Mouse (Mus musculus) embryonic facial prominence, embryonic 14.5 days (tissue): ENCODE measurements around the gene Ucn2. TPM values are rescaled to one million over a fixed set of nuclear protein-coding genes. Genes with fewer than 3 reads are reported as not detected.

Source experiments
- ATAC-seq: fragments of 200-750 bp; cut with Nextera tagmentation; 2 replicates; pipeline ENCODE4 v1.8.0; 2017; ENCODE audit warnings: low read depth, moderate number of reproducible peaks, moderate TSS enrichment
- DNase-seq: peaks from one replicate; pipeline ENCODE4 v3.0.0-alpha.2; 2015; ENCODE audit warnings: low spot score
- H3K27ac ChIP-seq: fragments of 300-500 bp; sonication (generic); replicated peaks from 2 replicates; pipeline ENCODE4 v1.5.1; 2014; ENCODE audit warnings: low read depth, mild to moderate bottlenecking, low read length, moderate library complexity
- H3K27me3 ChIP-seq: fragments of 300-500 bp; sonication (generic); replicated peaks from 2 replicates; pipeline ENCODE4 v1.6.1; 2014; ENCODE audit warnings: low read length; ENCODE audit not compliant: control insufficient read depth, insufficient read depth
- H3K36me3 ChIP-seq: fragments of 300-500 bp; sonication (generic); 2 replicates; pipeline ENCODE4 v1.6.1; 2014; ENCODE audit warnings: low read length, mixed read lengths; ENCODE audit not compliant: control insufficient read depth, insufficient read depth
- H3K4me1 ChIP-seq: fragments of 300-500 bp; sonication (generic); 2 replicates; pipeline ENCODE4 v1.6.1; 2014; ENCODE audit warnings: antibody characterized with exemption, low read length; ENCODE audit not compliant: control insufficient read depth, insufficient read depth
- H3K4me2 ChIP-seq: fragments of 300-500 bp; sonication (generic); 2 replicates; pipeline ENCODE4 v1.6.1; 2014; ENCODE audit warnings: low read depth, mild to moderate bottlenecking, low read length, moderate library complexity, mixed read lengths
- H3K4me3 ChIP-seq: fragments of 300-500 bp; sonication (generic); 2 replicates; pipeline ENCODE4 v1.5.1; 2014; ENCODE audit warnings: low read depth, mild to moderate bottlenecking, low read length
- H3K9ac ChIP-seq: fragments of 300-500 bp; sonication (generic); 2 replicates; pipeline ENCODE4 v1.6.1; 2014; ENCODE audit warnings: low read depth, mild to moderate bottlenecking, low read length, moderate library complexity, mixed read lengths
- H3K9me3 ChIP-seq: fragments of 300-500 bp; sonication (generic); 2 replicates; pipeline ENCODE4 v1.6.1; 2016; ENCODE audit warnings: low read length; ENCODE audit not compliant: control insufficient read depth
- WGBS: fragments of 180-500 bp; shearing (Covaris S2); extraction: QIAGEN DNeasy Blood & Tissue Kit; methylation state at CpG from one replicate; pipeline ENCODE4 v1.1.7; 2014; 5-methylcytosine and 5-hydroxymethylcytosine counted together
- polyA plus RNA-seq: library from polyadenylated mRNA; unstranded; fragments of >200 nt; fragmentation: Nextera tagmentation; extraction: Ambion mirVana; gene quantifications from 2 replicates; pipeline ENCODE4 v1.2.1, GENCODE M21; 2014

Ucn2 gene
- 0.64 and 1.3 TPM in 2 replicates for polyA plus RNA-seq

GRCm38 (mm10) chr9:108985710-108986109 lies at the start of gene Ucn2:
TSS of gene Ucn2 (plus strand) at chr9:108986010.
- Histone ChIP-seq H3K36me3 (no peaks in the 10 kb centered on the region), H3K27ac (no peak within 1 kb of the TSS), H3K9me3 (no peaks in the 10 kb centered on the region), H3K9ac (no peak within 1 kb of the TSS), H3K4me3 (no peak within 1 kb of the TSS), H3K4me2 (no peak within 1 kb of the TSS), H3K27me3 (no peaks in the 10 kb centered on the region), H3K4me1 (peaks cover 10% of the 10 kb centered on the region)
- ATAC-seq: no peak
- DNase-seq: no peak
- WGBS: 82% methylated on average over 4 of the region's 4 CpGs

GRCm38 (mm10) chr9:108936418-108937364 lies 49.1 kb upstream of the Ucn2 start, which contains the start of gene Uqcrc1:
TSS of gene Uqcrc1 (plus strand) at chr9:108936633.
- Histone ChIP-seq H3K4me1 (0 out of 2 replicates have a peak, but pooled peaks cover 3% of the 10 kb centered on the region), H3K9ac (peak within 1 kb of the TSS; percentile 86), H3K27me3 (no peaks in the 10 kb centered on the region), H3K4me3 (peak within 1 kb of the TSS; percentile 84), H3K27ac (peak within 1 kb of the TSS; percentile 9; the same call in 1 of the 2 replicates), H3K9me3 (no peaks in the 10 kb centered on the region), H3K36me3 (peaks cover 36% of the 10 kb centered on the region), H3K4me2 (peak within 1 kb of the TSS; percentile 75)
- DNase-seq (peak; percentile 99), ATAC-seq (peak; percentile 89)
- WGBS: under 1% methylated on average over 49 of the region's 58 CpGs

DNA sequence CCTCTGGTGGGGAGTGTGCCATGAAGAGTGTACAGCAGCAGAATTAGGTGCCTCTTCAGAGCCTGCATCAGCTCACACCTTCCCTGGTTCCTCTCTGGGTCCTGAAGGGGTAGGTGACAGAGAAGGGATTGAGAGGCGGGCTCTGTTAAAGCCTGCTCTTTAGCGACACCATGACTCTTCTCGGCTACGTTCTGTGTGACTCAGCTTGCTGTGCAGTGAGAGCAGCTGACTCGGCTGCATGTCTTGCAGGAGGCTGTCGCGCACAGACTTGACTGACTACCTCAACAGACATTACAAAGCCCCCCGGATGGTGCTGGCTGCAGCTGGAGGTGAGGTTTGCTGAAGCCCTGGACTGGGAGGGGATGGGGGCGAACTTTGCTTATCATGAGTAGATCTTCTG lies 40.7 kb upstream of the Ucn2 start:
- Histone ChIP-seq H3K9ac (no peak overlapping the region), H3K9me3 (no peaks in the 10 kb centered on the region), H3K27ac (no peak overlapping the region), H3K4me2 (no peak overlapping the region), H3K4me1 (peaks cover 23% of the 10 kb centered on the region), H3K36me3 (peaks cover 93% of the 10 kb centered on the region), H3K4me3 (no peak overlapping the region), H3K27me3 (no peaks in the 10 kb centered on the region)
- 84% methylated on average over 9 of the region's 9 CpGs for WGBS
- no peak for ATAC-seq
- DNase-seq: no peak

GRCm38 (mm10) chr9:108945608-108946007 lies 40.2 kb upstream of the Ucn2 start:
- H3K4me1 ChIP-seq: peaks cover 26% of the 10 kb centered on the region
- no peaks in the 10 kb centered on the region for H3K27me3 ChIP-seq
- H3K4me2 ChIP-seq: no peak overlapping the region
- 83% methylated on average over 5 of the region's 5 CpGs for WGBS
- no peak overlapping the region for H3K4me3 ChIP-seq
- DNase-seq (no peak), ATAC-seq (no peak)
- peaks cover 93% of the 10 kb centered on the region for H3K36me3 ChIP-seq
- no peak overlapping the region for H3K27ac ChIP-seq
- no peaks in the 10 kb centered on the region for H3K9me3 ChIP-seq
- no peak overlapping the region for H3K9ac ChIP-seq

DNA sequence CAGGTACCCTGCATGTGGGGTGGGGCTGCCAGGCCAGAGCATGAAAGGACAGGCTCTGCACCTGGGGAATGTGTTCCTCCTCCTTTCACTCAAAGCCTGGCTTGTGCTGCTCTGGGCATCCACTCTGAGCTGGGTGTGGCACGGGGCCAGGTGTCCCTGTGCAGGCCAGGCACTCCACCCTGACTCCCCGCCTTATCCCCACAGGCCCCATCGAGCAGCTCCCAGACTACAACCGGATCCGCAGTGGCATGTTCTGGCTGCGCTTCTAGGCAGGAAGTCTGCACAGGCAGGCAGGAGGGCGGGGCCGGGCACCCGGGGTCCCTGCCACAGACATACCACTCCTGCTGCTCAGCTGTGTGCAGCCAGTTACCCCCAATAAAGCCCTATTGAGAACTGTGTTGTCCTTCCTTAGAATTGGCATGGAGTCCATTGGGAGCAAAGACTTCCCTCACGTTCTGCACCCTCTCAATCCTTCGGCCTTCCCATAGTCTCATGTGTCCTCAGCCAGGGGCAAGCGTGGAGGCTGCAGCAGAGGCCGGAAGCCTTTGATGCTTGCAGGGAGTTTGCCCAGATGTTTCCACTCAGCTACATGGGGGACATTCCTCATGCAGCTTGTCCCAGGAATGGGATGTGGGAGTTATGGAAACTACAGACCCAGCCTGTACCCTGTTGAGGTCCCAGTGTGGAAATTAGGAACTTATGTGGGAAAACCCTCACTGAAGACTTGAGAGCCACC lies 36.4 kb upstream of the Ucn2 start:
- H3K4me3 ChIP-seq: no peak overlapping the region
- peaks cover 60% of the 10 kb centered on the region for H3K36me3 ChIP-seq
- WGBS: 26% methylated on average over 12 of the region's 13 CpGs
- H3K9ac ChIP-seq: no peak overlapping the region; the same call in 1 of the 2 replicates
- peaks cover 2% of the 10 kb centered on the region; the same call in 1 of the 2 replicates for H3K27me3 ChIP-seq
- DNase-seq (peak; percentile 90), ATAC-seq (peak; percentile 90)
- no peaks in the 10 kb centered on the region for H3K9me3 ChIP-seq
- peak overlapping the region; percentile 94 for H3K27ac ChIP-seq
- H3K4me2 ChIP-seq: peak overlapping the region; percentile 20; the same call in 1 of the 2 replicates
- H3K4me1 ChIP-seq: peaks cover 34% of the 10 kb centered on the region

DNA sequence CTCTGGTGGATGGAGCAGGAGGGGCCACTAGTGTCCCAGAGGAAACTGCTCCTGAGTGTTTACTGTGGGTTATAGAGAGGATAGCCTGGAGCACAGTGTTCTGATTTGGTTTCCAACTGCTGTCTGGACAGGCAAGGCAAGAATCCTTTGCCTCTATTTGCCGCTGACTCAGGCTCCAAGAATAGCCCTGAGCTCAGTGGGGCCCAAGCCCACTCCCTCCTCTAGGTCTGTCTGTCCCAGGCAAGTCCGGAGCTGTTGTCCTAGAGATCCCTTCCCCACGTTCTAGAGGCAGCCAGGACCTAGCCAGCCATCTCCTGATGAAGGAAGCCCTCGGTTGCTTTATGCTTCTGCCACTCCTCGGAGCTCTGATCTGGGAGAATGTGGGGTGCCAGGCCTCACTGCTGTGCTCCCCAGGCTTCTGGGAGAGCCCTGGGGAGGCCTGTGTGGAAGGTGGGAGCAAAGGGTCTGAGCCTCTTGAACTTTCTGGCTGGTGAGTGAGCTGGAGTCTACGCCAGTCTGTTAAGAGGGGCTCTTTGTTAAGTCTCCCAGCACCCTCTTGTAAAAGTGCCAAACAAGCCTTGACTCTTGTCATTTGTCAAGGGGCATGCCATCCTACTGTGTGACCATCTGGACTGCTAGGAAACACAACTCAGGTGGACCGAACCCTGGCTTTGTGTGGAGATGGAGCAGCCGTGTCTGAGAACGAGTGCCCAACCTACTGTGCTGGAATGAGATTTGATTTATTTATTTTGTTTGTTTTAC lies 35.7 kb upstream of the Ucn2 start:
- H3K4me1 ChIP-seq: peaks cover 34% of the 10 kb centered on the region
- peak overlapping the region; percentile 30; the same call in 1 of the 2 replicates for H3K9ac ChIP-seq
- H3K36me3 ChIP-seq: peaks cover 53% of the 10 kb centered on the region

DNA sequence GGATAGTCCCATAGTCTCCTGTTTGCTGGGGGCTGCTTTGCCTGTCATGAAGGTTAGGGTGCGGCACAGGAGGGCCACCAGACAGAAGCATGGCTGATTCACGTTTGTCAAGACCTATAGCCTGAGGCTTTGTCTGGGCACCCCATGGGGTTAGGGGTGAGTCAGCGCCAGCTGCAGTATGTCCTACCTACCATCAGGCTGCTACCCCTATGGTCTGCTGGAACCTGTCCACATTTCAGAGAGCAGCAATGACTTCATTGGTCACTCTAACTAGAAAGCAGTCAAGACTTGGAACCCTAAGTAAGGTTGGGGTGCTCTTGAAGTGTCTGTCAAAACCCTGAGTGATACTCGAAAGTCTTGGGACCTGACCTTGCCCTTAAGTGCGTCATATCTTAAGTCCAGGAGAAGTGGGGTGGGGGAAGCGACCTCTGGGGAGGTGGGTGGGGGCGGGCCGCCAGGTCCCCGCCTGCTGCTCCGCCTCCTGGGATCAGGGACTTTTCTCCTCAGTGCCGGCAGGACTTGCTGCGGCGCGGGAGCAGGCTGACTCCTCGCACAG lies 32.7 kb upstream of the Ucn2 start, which contains the start of gene Col7a1:
Gene Col7a1 (plus strand): TSS at position 506 of the 556 bp plus-strand sequence.
- 12% methylated on average over 14 of the region's 15 CpGs for WGBS
- H3K36me3 ChIP-seq: peaks cover 22% of the 10 kb centered on the region
- peaks cover 4% of the 10 kb centered on the region; the same call in 1 of the 2 replicates for H3K27me3 ChIP-seq
- no peaks in the 10 kb centered on the region for H3K9me3 ChIP-seq
- H3K27ac ChIP-seq: no peak within 1 kb of the TSS; the same call in 1 of the 2 replicates
- peak within 1 kb of the TSS; percentile 50 for H3K4me2 ChIP-seq
- peak within 1 kb of the TSS; percentile 55 for H3K9ac ChIP-seq
- ATAC-seq (no peak), DNase-seq (no peak)
- peak within 1 kb of the TSS; percentile 36 for H3K4me3 ChIP-seq
- H3K4me1 ChIP-seq: peaks cover 31% of the 10 kb centered on the region

More for the DNA sequence above, 35.7 kb upstream of the Ucn2 start:
- no peak for DNase-seq
- Histone ChIP-seq H3K27ac (peak overlapping the region; percentile 94), H3K9me3 (no peaks in the 10 kb centered on the region), H3K4me2 (no peak overlapping the region), H3K27me3 (peaks cover 4% of the 10 kb centered on the region; the same call in 1 of the 2 replicates), H3K4me3 (no peak overlapping the region)
- 70% methylated on average over 9 of the region's 9 CpGs for WGBS
- no peak; the same call in 1 of the 2 replicates for ATAC-seq
